Mouse (Mus musculus) liver, postnatal 0 days (tissue): ENCODE results near the gene Ddx4. TPM values are rescaled to one million over a fixed set of nuclear protein-coding genes. Genes with fewer than 3 reads are reported as not detected.

ENCODE experiments used
- ATAC-seq: fragments of 200-750 bp; cut with Nextera tagmentation; 2 replicates; pipeline ENCODE4 v1.8.0; 2017; ENCODE audit warnings: mild to moderate bottlenecking, moderate library complexity
- DNase-seq: peaks from one replicate; pipeline ENCODE4 v3.0.0-alpha.2; 2016
- H3K27ac ChIP-seq: fragments of 300-500 bp; sonication (generic); 2 replicates; pipeline ENCODE4 v1.5.1; 2014; ENCODE audit warnings: antibody characterized with exemption, moderate library complexity, mild to moderate bottlenecking, low read depth
- H3K27me3 ChIP-seq: fragments of 300-500 bp; sonication (generic); 2 replicates; pipeline ENCODE4 v1.6.1; 2014; ENCODE audit warnings: low read length, control low read depth, mixed read lengths; ENCODE audit not compliant: insufficient read depth
- H3K36me3 ChIP-seq: fragments of 300-500 bp; sonication (generic); replicated peaks from 2 replicates; pipeline ENCODE4 v1.6.1; 2014; ENCODE audit warnings: mild to moderate bottlenecking, control low read depth, low read length, moderate library complexity, mixed read lengths; ENCODE audit not compliant: insufficient read depth
- H3K4me1 ChIP-seq: fragments of 300-500 bp; sonication (generic); 2 replicates; pipeline ENCODE4 v1.6.1; 2014; ENCODE audit warnings: antibody characterized with exemption, mild to moderate bottlenecking, control low read depth; ENCODE audit not compliant: insufficient read depth
- H3K4me2 ChIP-seq: fragments of 300-500 bp; sonication (generic); 2 replicates; pipeline ENCODE4 v1.6.1; 2014; ENCODE audit warnings: low read depth, mild to moderate bottlenecking, low read length, moderate library complexity, mixed read lengths
- H3K4me3 ChIP-seq: fragments of 300-500 bp; sonication (generic); 2 replicates; pipeline ENCODE4 v1.5.1; 2014; ENCODE audit warnings: low read depth, low read length
- H3K9ac ChIP-seq: fragments of 300-500 bp; sonication (generic); replicated peaks from 2 replicates; pipeline ENCODE4 v1.6.1; 2014; ENCODE audit warnings: mild to moderate bottlenecking, moderate library complexity
- H3K9me3 ChIP-seq: fragments of 300-500 bp; sonication (generic); 2 replicates; pipeline ENCODE4 v1.6.1; 2016; ENCODE audit warnings: mild to moderate bottlenecking, control low read depth, low read length, mixed read lengths
- CTCF ChIP-seq: sonication (generic); IDR thresholded peaks from 2 replicates; pipeline ENCODE4 v1.5.1; 2016; ENCODE audit warnings: antibody characterized with exemption, low read depth
- EP300 ChIP-seq: IDR thresholded peaks from 2 replicates; pipeline ENCODE4 v1.6.1; 2016; ENCODE audit warnings: antibody characterized with exemption, low read depth, mild to moderate bottlenecking
- WGBS: fragments of 180-500 bp; shearing (Covaris S2); extraction: QIAGEN DNeasy Blood & Tissue Kit; methylation state at CpG from one replicate; pipeline ENCODE4 v1.1.7; 2014; ENCODE audit not compliant: insufficient replicate concordance; 5-methylcytosine and 5-hydroxymethylcytosine counted together
- polyA plus RNA-seq: library from polyadenylated mRNA; unstranded; fragments of >200 nt; fragmentation: Nextera tagmentation; extraction: Ambion mirVana; gene quantifications from 2 replicates; pipeline ENCODE4 v1.2.1, GENCODE M21; 2015

Gene Ddx4
- polyA plus RNA-seq, 1 experiment from 2014 or later: 0.09 TPM

DNA sequence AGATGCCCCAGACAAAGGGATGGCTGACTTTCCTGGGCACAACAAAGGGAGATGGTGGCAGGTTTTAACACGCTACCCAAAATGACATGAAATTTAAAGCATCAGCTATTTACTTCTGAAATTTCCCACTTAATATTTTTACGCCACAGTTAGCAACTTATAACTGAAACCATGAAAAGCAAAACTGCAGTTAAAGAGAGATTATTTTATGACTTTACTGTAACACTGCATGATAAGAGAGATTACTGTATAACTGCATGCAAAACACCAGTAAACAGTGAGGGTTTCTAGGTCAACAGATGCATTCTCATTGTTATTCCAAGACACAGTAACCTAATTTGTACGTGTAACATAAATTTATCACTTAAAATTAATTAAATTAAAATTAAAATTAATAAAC, 7.3 kb downstream of the Ddx4 start:
- H3K36me3 ChIP-seq: no peaks in the 10 kb centered on the region
- TF ChIP-seq EP300 (no peak), CTCF (no peak)
- H3K27me3 ChIP-seq: no peaks in the 10 kb centered on the region
- no peak overlapping the region for H3K4me2 ChIP-seq
- ATAC-seq (no peak), DNase-seq (no peak)
- no peak overlapping the region for H3K4me3 ChIP-seq
- H3K9me3 ChIP-seq: no peaks in the 10 kb centered on the region
- no peak overlapping the region for H3K9ac ChIP-seq
- no peaks in the 10 kb centered on the region; the same call in 1 of the 2 replicates for H3K4me1 ChIP-seq
- H3K27ac ChIP-seq: no peak overlapping the region
- WGBS: 71% methylated on average over 3 of the region's 3 CpGs

DNA sequence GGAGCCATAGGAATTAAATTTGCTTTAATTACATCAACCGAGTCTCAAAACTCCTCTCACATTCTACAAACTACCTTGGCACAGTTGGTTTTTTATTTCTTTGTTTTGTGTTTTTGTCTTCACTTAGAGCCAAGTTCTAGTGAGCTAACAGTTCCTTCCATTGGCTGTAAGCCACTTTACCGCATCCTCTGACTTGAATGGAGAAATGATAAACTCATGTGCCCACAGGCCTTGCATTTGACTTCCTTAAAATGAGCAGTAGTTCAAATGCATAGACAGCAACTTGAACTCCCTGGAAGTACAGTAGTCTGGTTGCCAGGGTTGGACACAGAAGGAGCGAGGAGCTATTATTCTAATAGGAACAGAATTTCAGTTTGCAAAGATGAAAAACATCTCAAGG, 9.4 kb downstream of the Ddx4 start:
- Histone ChIP-seq H3K27ac (no peak overlapping the region), H3K36me3 (no peaks in the 10 kb centered on the region), H3K4me3 (no peak overlapping the region), H3K9ac (no peak overlapping the region), H3K4me1 (peaks cover 4% of the 10 kb centered on the region; the same call in 1 of the 2 replicates), H3K27me3 (no peaks in the 10 kb centered on the region), H3K9me3 (no peaks in the 10 kb centered on the region), H3K4me2 (no peak overlapping the region)
- WGBS: 80% methylated on average over 3 of the region's 3 CpGs
- no peak for DNase-seq
- no peak for TF ChIP-seq EP300
- no peak for TF ChIP-seq CTCF
- ATAC-seq: no peak

DNA sequence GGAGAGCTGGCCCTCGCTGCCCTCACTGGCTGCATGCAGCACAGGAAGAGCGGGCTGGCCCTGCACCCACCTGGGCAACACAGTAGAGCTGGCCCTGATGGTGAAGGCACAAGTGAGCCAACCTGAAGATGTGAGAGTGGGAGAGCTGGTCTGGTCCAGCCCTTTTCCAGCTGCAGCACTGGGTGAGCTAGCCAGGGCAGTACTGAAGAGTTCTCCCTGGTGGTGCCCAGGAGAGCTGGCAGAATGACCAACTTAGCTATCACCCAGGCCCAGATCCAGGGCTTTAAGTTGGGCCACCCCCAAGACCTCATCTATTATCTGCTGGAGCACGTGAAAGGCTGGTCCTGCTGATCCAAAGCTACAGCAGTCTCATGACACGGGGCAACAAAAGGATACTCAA, 13.2 kb downstream of the Ddx4 start:
- H3K9me3 ChIP-seq: no peaks in the 10 kb centered on the region
- H3K4me3 ChIP-seq: no peak overlapping the region
- no peak for DNase-seq
- no peak overlapping the region for H3K27ac ChIP-seq
- WGBS: 69% methylated on average over 4 of the region's 4 CpGs
- H3K9ac ChIP-seq: no peak overlapping the region
- H3K4me1 ChIP-seq: peaks cover 4% of the 10 kb centered on the region; the same call in 1 of the 2 replicates
- peak; percentile 50 for ATAC-seq
- H3K36me3 ChIP-seq: no peaks in the 10 kb centered on the region
- H3K27me3 ChIP-seq: no peaks in the 10 kb centered on the region
- TF ChIP-seq CTCF: no peak
- TF ChIP-seq EP300: peak; percentile 56; the same call in 1 of the 2 replicates
- H3K4me2 ChIP-seq: no peak overlapping the region

DNA sequence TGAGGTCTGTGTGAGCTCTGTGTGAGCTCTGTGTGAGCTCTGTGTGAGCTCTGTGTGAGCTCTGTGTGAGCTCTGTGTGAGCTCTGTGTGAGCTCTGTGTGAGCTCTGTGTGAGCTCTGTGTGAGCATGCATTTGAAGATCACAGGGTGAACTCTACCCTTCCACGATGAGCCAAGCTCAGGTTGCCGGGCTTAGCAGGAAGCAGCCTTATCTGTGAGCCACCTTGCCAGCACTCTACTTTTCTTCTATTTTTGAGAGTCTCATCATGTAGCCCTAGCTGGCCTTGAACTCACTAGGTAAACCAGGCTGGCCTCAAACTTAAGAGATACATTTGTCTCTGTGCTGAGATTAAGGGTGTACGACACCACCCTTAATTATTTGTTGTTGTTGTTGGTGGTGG, 15.8 kb downstream of the Ddx4 start:
- ATAC-seq (no peak), DNase-seq (no peak)
- peaks cover 4% of the 10 kb centered on the region; the same call in 1 of the 2 replicates for H3K4me1 ChIP-seq
- no peak overlapping the region for H3K27ac ChIP-seq
- H3K27me3 ChIP-seq: no peaks in the 10 kb centered on the region
- no peak overlapping the region for H3K4me2 ChIP-seq
- 37% methylated on average over 3 of the region's 3 CpGs for WGBS
- H3K4me3 ChIP-seq: no peak overlapping the region
- no peaks in the 10 kb centered on the region for H3K9me3 ChIP-seq
- TF ChIP-seq EP300 (no peak), CTCF (no peak)
- H3K9ac ChIP-seq: no peak overlapping the region
- H3K36me3 ChIP-seq: no peaks in the 10 kb centered on the region

DNA sequence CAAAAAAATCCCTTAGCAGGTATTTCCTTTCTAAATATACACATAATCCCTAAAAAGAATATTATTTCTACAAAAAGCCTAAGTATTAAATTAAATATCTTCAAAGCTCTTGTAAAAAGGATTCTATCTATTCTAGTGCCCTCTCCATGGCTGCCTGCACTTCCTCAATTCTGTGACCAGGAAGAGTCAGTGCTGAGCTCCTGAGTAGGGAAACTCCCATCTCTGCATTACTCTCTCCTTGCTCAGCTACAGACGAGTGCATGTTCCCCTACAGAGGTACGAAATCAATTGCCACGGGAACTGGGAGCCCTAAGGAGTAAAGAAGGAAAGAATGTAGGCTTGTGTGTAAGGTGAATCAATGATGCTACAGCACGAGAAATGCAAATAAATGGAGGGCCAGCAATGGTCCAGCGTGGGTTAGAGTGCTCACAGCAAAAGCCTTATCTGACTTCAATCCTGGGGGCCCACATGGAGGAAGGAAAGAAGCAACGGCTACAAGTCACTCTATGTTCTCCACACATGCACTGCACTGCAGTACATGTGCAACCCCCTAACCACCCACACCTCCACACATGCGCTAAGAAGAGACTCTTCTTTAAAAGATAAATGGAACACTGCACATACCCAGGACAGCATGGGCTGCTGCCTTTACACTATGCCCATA, 17.0 kb downstream of the Ddx4 start:
- H3K4me1 ChIP-seq: peaks cover 4% of the 10 kb centered on the region; the same call in 1 of the 2 replicates
- no peaks in the 10 kb centered on the region for H3K9me3 ChIP-seq
- H3K27me3 ChIP-seq: no peaks in the 10 kb centered on the region
- H3K4me2 ChIP-seq: no peak overlapping the region
- no peak overlapping the region for H3K4me3 ChIP-seq
- TF ChIP-seq CTCF: no peak
- no peak for TF ChIP-seq EP300
- ATAC-seq (no peak), DNase-seq (no peak)
- H3K36me3 ChIP-seq: no peaks in the 10 kb centered on the region
- WGBS: 35% methylated on average over 7 of the region's 7 CpGs
- no peak overlapping the region for H3K27ac ChIP-seq
- H3K9ac ChIP-seq: no peak overlapping the region

DNA sequence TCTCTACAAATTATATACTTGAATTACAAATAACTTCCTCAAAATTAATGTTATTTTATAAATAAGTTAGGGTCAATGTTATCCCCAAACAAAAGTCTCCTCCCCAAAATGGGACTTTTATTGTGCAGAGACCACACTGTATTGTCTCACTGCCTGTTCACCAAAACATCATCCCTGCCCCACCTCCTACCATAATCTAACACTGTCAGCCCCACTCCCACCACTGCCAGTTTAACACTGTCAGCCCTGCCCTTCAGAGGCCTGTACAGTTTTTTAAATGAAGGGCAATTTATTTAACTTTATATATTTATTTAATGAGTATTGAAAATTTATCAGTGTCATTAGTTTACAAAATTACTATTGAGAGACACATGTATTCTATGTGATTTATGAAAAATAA, 26.7 kb downstream of the Ddx4 start:
- no peak overlapping the region for H3K4me2 ChIP-seq
- H3K27ac ChIP-seq: no peak overlapping the region
- no peaks in the 10 kb centered on the region for H3K9me3 ChIP-seq
- TF ChIP-seq CTCF (no peak), EP300 (no peak)
- no peaks in the 10 kb centered on the region for H3K4me1 ChIP-seq
- DNase-seq (no peak), ATAC-seq (no peak)
- no peaks in the 10 kb centered on the region for H3K27me3 ChIP-seq
- H3K36me3 ChIP-seq: no peaks in the 10 kb centered on the region
- H3K4me3 ChIP-seq: no peak overlapping the region
- H3K9ac ChIP-seq: no peak overlapping the region

DNA sequence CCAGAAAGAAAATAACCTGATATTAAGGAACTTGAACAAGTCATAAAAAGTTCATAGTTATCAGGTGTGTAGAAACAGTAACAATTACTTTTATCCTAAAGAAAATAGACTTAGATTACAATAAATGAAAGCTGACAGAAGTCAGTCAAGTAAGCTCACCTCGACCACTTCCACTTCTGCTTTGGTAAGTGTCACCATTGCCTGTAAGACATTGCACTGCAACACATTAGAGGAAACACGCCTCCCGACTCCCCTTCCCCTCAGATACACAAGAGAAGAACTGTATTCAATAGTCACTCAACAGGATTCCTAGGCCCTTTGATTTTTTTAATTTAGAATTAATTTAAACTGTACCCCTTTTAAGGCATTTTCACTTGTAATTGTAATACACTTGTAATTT, 27.7 kb downstream of the Ddx4 start:
- Histone ChIP-seq H3K4me1 (no peaks in the 10 kb centered on the region), H3K36me3 (no peaks in the 10 kb centered on the region), H3K9ac (no peak overlapping the region), H3K9me3 (no peaks in the 10 kb centered on the region), H3K4me3 (no peak overlapping the region), H3K27ac (no peak overlapping the region), H3K27me3 (no peaks in the 10 kb centered on the region), H3K4me2 (no peak overlapping the region)
- ATAC-seq (no peak), DNase-seq (no peak)
- TF ChIP-seq CTCF: no peak
- TF ChIP-seq EP300: no peak
- 56% methylated on average over 3 of the region's 3 CpGs for WGBS
